Mouse (Mus musculus) intestine, embryonic 14.5 days (tissue): ENCODE measurements around the gene Ddx39. TPM values are rescaled to one million over a fixed set of nuclear protein-coding genes. Genes with fewer than 3 reads are reported as not detected.

Experiments used
- ATAC-seq: fragments of 200-750 bp; cut with Nextera tagmentation; replicated peaks from 2 replicates; pipeline ENCODE4 v1.8.0; 2017; ENCODE audit warnings: low read depth, moderate number of reproducible peaks, moderate TSS enrichment, moderate library complexity; ENCODE audit not compliant: low FRiP score, low TSS enrichment
- DNase-seq: peaks from one replicate; pipeline ENCODE4 v3.0.0-alpha.2; 2018; ENCODE audit warnings: low spot score
- H3K27ac ChIP-seq: fragments of 300-500 bp; sonication (generic); 2 replicates; pipeline ENCODE4 v1.5.1; 2014; ENCODE audit warnings: low read depth, mild to moderate bottlenecking, control low read depth
- H3K27me3 ChIP-seq: fragments of 300-500 bp; sonication (generic); replicated peaks from 2 replicates; pipeline ENCODE4 v1.6.1; 2014; ENCODE audit warnings: low read length, control low read depth; ENCODE audit not compliant: control insufficient read depth, insufficient read depth
- H3K36me3 ChIP-seq: fragments of 300-500 bp; sonication (generic); 2 replicates; pipeline ENCODE4 v1.6.1; 2014; ENCODE audit warnings: low read length, control low read depth; ENCODE audit not compliant: control insufficient read depth, insufficient read depth
- H3K4me1 ChIP-seq: fragments of 300-500 bp; sonication (generic); replicated peaks from 2 replicates; pipeline ENCODE4 v1.6.1; 2014; ENCODE audit warnings: low read length, control low read depth, mixed read lengths; ENCODE audit not compliant: control insufficient read depth, insufficient read depth
- H3K4me2 ChIP-seq: fragments of 300-500 bp; sonication (generic); 2 replicates; pipeline ENCODE4 v1.6.1; 2014; ENCODE audit warnings: low read length
- H3K4me3 ChIP-seq: fragments of 300-500 bp; sonication (generic); 2 replicates; pipeline ENCODE4 v1.5.1; 2014; ENCODE audit warnings: low read depth, low read length, control low read depth, mixed read lengths
- H3K9ac ChIP-seq: fragments of 300-500 bp; sonication (generic); 2 replicates; pipeline ENCODE4 v1.6.1; 2014; ENCODE audit warnings: mild to moderate bottlenecking, low read length
- H3K9me3 ChIP-seq: fragments of 300-500 bp; sonication (generic); 2 replicates; pipeline ENCODE4 v1.6.1; 2016; ENCODE audit warnings: low read length, control low read depth; ENCODE audit not compliant: control insufficient read depth
- whole genome bisulfite sequencing: fragments of 180-500 bp; shearing (Covaris S2); extraction: QIAGEN DNeasy Blood & Tissue Kit; methylation state at CpG from one replicate; pipeline ENCODE4 v1.1.7; 2014; 5-methylcytosine and 5-hydroxymethylcytosine counted together
- polyA plus RNA-seq: library from polyadenylated mRNA; unstranded; fragments of >200 nt; fragmentation: Nextera tagmentation; extraction: Ambion mirVana; gene quantifications from 2 replicates; pipeline ENCODE4 v1.2.1, GENCODE M21; 2014

The Ddx39 gene
- polyA plus RNA-seq, 1 experiment from 2014 or later, result 222 TPM

- no peak overlapping the region for H3K4me3 ChIP-seq
- no peak overlapping the region for H3K4me2 ChIP-seq
- WGBS, result 94% methylated on average over 8 of the region's 8 CpGs
- ATAC-seq, result no peak
- H3K9me3 ChIP-seq, result no peaks in the 10 kb centered on the region
- no peak overlapping the region for H3K9ac ChIP-seq
- H3K4me1 ChIP-seq, result peaks cover under 1% of the 10 kb centered on the region; the same call in 1 of the 2 replicates
- no peaks in the 10 kb centered on the region for H3K36me3 ChIP-seq
- DNase-seq, result no peak
- H3K27me3 ChIP-seq, result no peaks in the 10 kb centered on the region
- no peak overlapping the region for H3K27ac ChIP-seq
Measured at GRCm38 (mm10) chr8:83764116-83764515, 49.1 kb downstream of the Ddx39 start.

GRCm38 (mm10) chr8:83764717-83765116, 49.7 kb downstream of the Ddx39 start:
- 87% methylated on average over 2 of the region's 2 CpGs for WGBS
- H3K4me3 ChIP-seq, result no peak overlapping the region
- no peak overlapping the region for H3K9ac ChIP-seq
- peaks cover 7% of the 10 kb centered on the region; the same call in 1 of the 2 replicates for H3K4me1 ChIP-seq
- H3K9me3 ChIP-seq, result no peaks in the 10 kb centered on the region
- H3K4me2 ChIP-seq, result no peak overlapping the region
- DNase-seq (no peak), ATAC-seq (no peak)
- H3K36me3 ChIP-seq, result no peaks in the 10 kb centered on the region
- H3K27me3 ChIP-seq, result no peaks in the 10 kb centered on the region
- H3K27ac ChIP-seq, result no peak overlapping the region

GRCm38 (mm10) chr8:83765663-83766062, 50.7 kb downstream of the Ddx39 start:
- H3K4me2 ChIP-seq, result no peak overlapping the region
- peaks cover 8% of the 10 kb centered on the region; the same call in 1 of the 2 replicates for H3K4me1 ChIP-seq
- no peak overlapping the region for H3K4me3 ChIP-seq
- no peaks in the 10 kb centered on the region for H3K36me3 ChIP-seq
- H3K27me3 ChIP-seq, result no peaks in the 10 kb centered on the region
- ATAC-seq, result no peak
- no peak overlapping the region for H3K27ac ChIP-seq
- no peak overlapping the region for H3K9ac ChIP-seq
- DNase-seq, result no peak
- no peaks in the 10 kb centered on the region for H3K9me3 ChIP-seq

GRCm38 (mm10) chr8:83767442-83767841, 52.5 kb downstream of the Ddx39 start:
- Histone ChIP-seq H3K9me3 (no peaks in the 10 kb centered on the region), H3K36me3 (no peaks in the 10 kb centered on the region), H3K4me2 (no peak overlapping the region), H3K9ac (no peak overlapping the region), H3K4me3 (no peak overlapping the region), H3K4me1 (peaks cover 11% of the 10 kb centered on the region), H3K27ac (no peak overlapping the region), H3K27me3 (no peaks in the 10 kb centered on the region)
- 90% methylated on average over 4 of the region's 4 CpGs for WGBS
- ATAC-seq (no peak), DNase-seq (no peak)

- no peak overlapping the region for H3K4me3 ChIP-seq
- H3K36me3 ChIP-seq, result no peaks in the 10 kb centered on the region
- peaks cover 11% of the 10 kb centered on the region for H3K4me1 ChIP-seq
- H3K27me3 ChIP-seq, result no peaks in the 10 kb centered on the region
- peak; percentile 56; the same call in 1 of the 2 replicates for ATAC-seq
- 9% methylated on average over 5 of the region's 5 CpGs for WGBS
- H3K4me2 ChIP-seq, result no peak overlapping the region
- no peaks in the 10 kb centered on the region for H3K9me3 ChIP-seq
- no peak for DNase-seq
- H3K9ac ChIP-seq, result no peak overlapping the region
- H3K27ac ChIP-seq, result peak overlapping the region; percentile 78; the same call in 1 of the 2 replicates
Measured at GRCm38 (mm10) chr8:83768526-83768925, 53.5 kb downstream of the Ddx39 start.

GRCm38 (mm10) chr8:83769720-83770119, 54.7 kb downstream of the Ddx39 start:
- Histone ChIP-seq H3K4me1 (peaks cover 11% of the 10 kb centered on the region), H3K36me3 (no peaks in the 10 kb centered on the region), H3K27me3 (no peaks in the 10 kb centered on the region), H3K4me2 (no peak overlapping the region), H3K9me3 (no peaks in the 10 kb centered on the region), H3K9ac (no peak overlapping the region), H3K27ac (peak overlapping the region; percentile 78), H3K4me3 (no peak overlapping the region)
- WGBS, result 71% methylated on average over 7 of the region's 7 CpGs
- DNase-seq (no peak), ATAC-seq (no peak)

- Histone ChIP-seq H3K4me3 (no peak overlapping the region), H3K36me3 (no peaks in the 10 kb centered on the region), H3K9me3 (no peaks in the 10 kb centered on the region), H3K4me2 (no peak overlapping the region), H3K4me1 (peaks cover 11% of the 10 kb centered on the region), H3K27ac (no peak overlapping the region), H3K9ac (no peak overlapping the region), H3K27me3 (no peaks in the 10 kb centered on the region)
- ATAC-seq (no peak), DNase-seq (no peak)
- 84% methylated on average over 2 of the region's 2 CpGs for WGBS
Measured at GRCm38 (mm10) chr8:83770669-83771068, 55.7 kb downstream of the Ddx39 start.

GRCm38 (mm10) chr8:83771791-83772190, 56.8 kb downstream of the Ddx39 start:
- DNase-seq (no peak), ATAC-seq (no peak)
- no peaks in the 10 kb centered on the region for H3K36me3 ChIP-seq
- no peak overlapping the region for H3K4me3 ChIP-seq
- peaks cover 11% of the 10 kb centered on the region for H3K4me1 ChIP-seq
- H3K27me3 ChIP-seq, result no peaks in the 10 kb centered on the region
- H3K4me2 ChIP-seq, result no peak overlapping the region
- no peak overlapping the region for H3K27ac ChIP-seq
- no peak overlapping the region for H3K9ac ChIP-seq
- 41% methylated on average over 4 of the region's 4 CpGs for WGBS
- H3K9me3 ChIP-seq, result no peaks in the 10 kb centered on the region

GRCm38 (mm10) chr8:83772701-83773451, 57.9 kb downstream of the Ddx39 start:
- Histone ChIP-seq H3K9me3 (no peaks in the 10 kb centered on the region), H3K36me3 (no peaks in the 10 kb centered on the region), H3K27me3 (no peaks in the 10 kb centered on the region), H3K4me2 (peak overlapping the region; percentile 51), H3K4me1 (peaks cover 11% of the 10 kb centered on the region), H3K4me3 (peak overlapping the region; percentile 32), H3K27ac (no peak overlapping the region), H3K9ac (0 out of 2 replicates have a peak overlapping the region, but pooled peaks have one; percentile 0)
- peak; percentile 65; the same call in 1 of the 2 replicates for ATAC-seq
- 27% methylated on average over 25 of the region's 25 CpGs for WGBS
- peak; percentile 63 for DNase-seq
